Mouse (Mus musculus) hindbrain, postnatal 0 days (tissue): ENCODE results near the gene Gpr149. TPM values are rescaled to one million over a fixed set of nuclear protein-coding genes. Genes with fewer than 3 reads are reported as not detected.

Experiments
- ATAC-seq: fragments of 200-750 bp; cut with Nextera tagmentation; 2 replicates; pipeline ENCODE4 v1.8.0; 2017; ENCODE audit warnings: mild to moderate bottlenecking, moderate TSS enrichment, moderate library complexity
- DNase-seq: peaks from one replicate; pipeline ENCODE4 v3.0.0-alpha.2; 2015; ENCODE audit warnings: low spot score
- H3K27ac ChIP-seq: fragments of 300-500 bp; sonication (generic); 2 replicates; pipeline ENCODE4 v1.5.1; 2014; ENCODE audit warnings: mild to moderate bottlenecking
- H3K27me3 ChIP-seq: fragments of 300-500 bp; sonication (generic); 2 replicates; pipeline ENCODE4 v1.6.1; 2014; ENCODE audit warnings: low read length, mixed read lengths; ENCODE audit not compliant: insufficient read depth
- H3K36me3 ChIP-seq: fragments of 300-500 bp; sonication (generic); 2 replicates; pipeline ENCODE4 v1.6.1; 2014; ENCODE audit warnings: low read length, mixed read lengths; ENCODE audit not compliant: insufficient read depth
- H3K4me1 ChIP-seq: fragments of 300-500 bp; sonication (generic); 2 replicates; pipeline ENCODE4 v1.6.1; 2014; ENCODE audit warnings: antibody characterized with exemption, low read length, mixed read lengths; ENCODE audit not compliant: insufficient read depth
- H3K4me2 ChIP-seq: fragments of 300-500 bp; sonication (generic); 2 replicates; pipeline ENCODE4 v1.6.1; 2014; ENCODE audit warnings: low read depth, mild to moderate bottlenecking, low read length, moderate library complexity, mixed read lengths
- H3K4me3 ChIP-seq: fragments of 300-500 bp; sonication (generic); 2 replicates; pipeline ENCODE4 v1.5.1; 2014; ENCODE audit warnings: low read length
- H3K9ac ChIP-seq: fragments of 300-500 bp; sonication (generic); replicated peaks from 2 replicates; pipeline ENCODE4 v1.6.1; 2014; ENCODE audit warnings: mild to moderate bottlenecking, low read length, moderate library complexity, mixed read lengths
- H3K9me3 ChIP-seq: fragments of 300-500 bp; sonication (generic); 2 replicates; pipeline ENCODE4 v1.6.1; 2016; ENCODE audit warnings: low read length, mixed read lengths
- CTCF ChIP-seq: IDR thresholded peaks from 2 replicates; pipeline ENCODE4 v1.5.1; 2016; ENCODE audit warnings: antibody characterized with exemption, control low read depth, low read depth
- WGBS: fragments of 180-500 bp; shearing (Covaris S2); extraction: QIAGEN DNeasy Blood & Tissue Kit; methylation state at CpG from one replicate; pipeline ENCODE4 v1.1.7; 2014; 5-methylcytosine and 5-hydroxymethylcytosine counted together
- polyA plus RNA-seq: library from polyadenylated mRNA; unstranded; fragments of >200 nt; fragmentation: Nextera tagmentation; extraction: Ambion mirVana; gene quantifications from 2 replicates; pipeline ENCODE4 v1.2.1, GENCODE M21; 2015
- total RNA-seq: library from RNA; depleted of rRNA; stranded (reverse); fragments of >200 nt; gene quantifications from 2 replicates; pipeline ENCODE4 v1.2.3, GENCODE M21; 2014

Gene Gpr149
- total and polyA plus RNA-seq, 2 experiments from 2014 or later = 4.1 TPM

DNA sequence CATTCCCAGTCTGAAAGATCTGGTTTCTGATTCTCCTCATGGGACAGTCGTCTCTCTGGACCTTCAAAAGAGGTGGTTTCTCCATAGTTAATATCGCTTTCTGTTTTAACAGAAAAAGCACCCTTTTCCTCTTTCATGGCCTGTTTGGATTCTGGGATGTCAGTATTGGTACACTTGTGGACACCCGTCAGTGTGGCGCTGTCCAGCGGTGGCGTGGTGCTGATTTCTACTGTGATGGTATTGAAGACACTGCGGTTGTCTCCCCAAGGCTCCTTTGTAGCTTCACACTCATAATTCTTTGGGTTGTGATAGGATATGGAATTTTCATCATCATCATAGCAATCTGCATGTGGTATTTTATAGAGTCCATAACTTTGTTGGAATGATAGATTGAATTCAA is 10.1 kb downstream of the Gpr149 start:
- H3K27ac ChIP-seq = no peak overlapping the region
- no peaks in the 10 kb centered on the region for H3K36me3 ChIP-seq
- TF ChIP-seq CTCF = no peak
- H3K27me3 ChIP-seq = no peaks in the 10 kb centered on the region
- ATAC-seq = no peak
- no peaks in the 10 kb centered on the region for H3K9me3 ChIP-seq
- H3K4me2 ChIP-seq = no peak overlapping the region
- 29% methylated on average over 7 of the region's 7 CpGs for WGBS
- H3K4me1 ChIP-seq = no peaks in the 10 kb centered on the region
- no peak overlapping the region for H3K4me3 ChIP-seq
- no peak for DNase-seq
- no peak overlapping the region for H3K9ac ChIP-seq

DNA sequence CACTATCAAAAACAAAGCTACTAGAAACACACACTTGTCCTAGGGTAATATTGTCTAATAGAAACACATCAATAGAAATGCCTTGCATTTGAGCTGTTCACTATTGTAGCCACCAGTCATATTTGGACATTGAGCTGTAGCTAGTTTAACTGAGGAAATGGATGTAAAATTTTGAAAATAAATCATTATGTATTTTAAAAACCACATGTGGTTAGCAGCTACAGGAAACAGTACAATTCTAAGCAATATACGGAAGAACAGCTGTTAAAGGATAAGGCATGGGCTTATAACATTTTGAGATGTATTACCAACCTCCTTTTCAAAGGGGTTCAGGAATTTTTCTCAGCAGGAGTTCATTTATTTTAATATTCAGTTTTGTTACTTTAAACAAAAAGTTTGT is 19.9 kb downstream of the Gpr149 start:
- H3K27ac ChIP-seq = no peak overlapping the region
- H3K9me3 ChIP-seq = no peaks in the 10 kb centered on the region
- no peak overlapping the region for H3K4me3 ChIP-seq
- no peaks in the 10 kb centered on the region for H3K4me1 ChIP-seq
- no peak overlapping the region for H3K4me2 ChIP-seq
- DNase-seq = no peak
- 93% methylated on average over 1 of the region's 1 CpGs for WGBS
- ATAC-seq = no peak
- no peak for TF ChIP-seq CTCF
- no peak overlapping the region for H3K9ac ChIP-seq
- H3K36me3 ChIP-seq = no peaks in the 10 kb centered on the region
- H3K27me3 ChIP-seq = no peaks in the 10 kb centered on the region

DNA sequence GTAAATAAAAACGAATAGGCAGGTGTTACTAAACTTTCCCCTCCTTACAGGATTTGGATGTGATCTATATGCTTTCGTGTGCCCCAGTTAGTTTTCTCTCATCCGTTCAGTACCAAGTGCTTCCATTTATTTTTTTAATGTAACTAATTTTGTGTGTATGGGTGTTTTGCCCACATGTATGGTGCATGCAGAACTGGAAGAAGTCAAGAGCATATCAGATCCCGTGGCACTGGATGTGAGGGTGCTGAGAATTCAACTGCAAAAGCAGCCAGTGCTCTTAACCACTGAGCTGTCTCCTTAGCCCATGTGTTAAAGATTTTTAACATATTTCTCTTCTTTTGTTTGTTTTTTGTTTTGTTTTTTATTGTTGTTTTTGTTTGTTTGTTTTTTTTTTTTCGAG is 77.3 kb downstream of the Gpr149 start:
- H3K27ac ChIP-seq = no peak overlapping the region
- H3K9ac ChIP-seq = no peak overlapping the region
- no peak for TF ChIP-seq CTCF
- ATAC-seq (no peak), DNase-seq (no peak)
- H3K36me3 ChIP-seq = no peaks in the 10 kb centered on the region
- H3K27me3 ChIP-seq = no peaks in the 10 kb centered on the region
- no peaks in the 10 kb centered on the region for H3K4me1 ChIP-seq
- H3K9me3 ChIP-seq = no peaks in the 10 kb centered on the region
- 0 out of 2 replicates have a peak overlapping the region, but pooled peaks have one; percentile 27 for H3K4me2 ChIP-seq
- no peak overlapping the region for H3K4me3 ChIP-seq
- 71% methylated on average over 5 of the region's 5 CpGs for WGBS

DNA sequence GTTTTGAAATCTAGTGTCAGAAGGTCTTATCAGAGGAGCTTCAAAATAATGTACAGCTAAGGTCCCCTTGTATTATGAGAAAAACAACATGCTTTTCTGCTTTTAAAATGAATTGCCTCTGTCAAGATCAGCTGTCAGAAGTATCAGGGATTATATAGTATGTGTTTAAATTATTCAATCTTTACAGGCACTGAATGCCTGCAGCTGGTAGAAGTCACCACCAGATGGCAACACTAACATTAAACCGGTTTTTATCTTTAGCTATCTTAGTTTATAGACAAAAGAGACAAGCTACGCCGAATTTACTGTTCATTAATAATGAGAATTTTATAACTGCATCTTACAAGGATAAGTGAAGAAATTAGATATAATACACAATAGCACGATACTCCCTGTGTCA is 77.8 kb downstream of the Gpr149 start:
- peak; percentile 61; the same call in 1 of the 2 replicates for ATAC-seq

DNA sequence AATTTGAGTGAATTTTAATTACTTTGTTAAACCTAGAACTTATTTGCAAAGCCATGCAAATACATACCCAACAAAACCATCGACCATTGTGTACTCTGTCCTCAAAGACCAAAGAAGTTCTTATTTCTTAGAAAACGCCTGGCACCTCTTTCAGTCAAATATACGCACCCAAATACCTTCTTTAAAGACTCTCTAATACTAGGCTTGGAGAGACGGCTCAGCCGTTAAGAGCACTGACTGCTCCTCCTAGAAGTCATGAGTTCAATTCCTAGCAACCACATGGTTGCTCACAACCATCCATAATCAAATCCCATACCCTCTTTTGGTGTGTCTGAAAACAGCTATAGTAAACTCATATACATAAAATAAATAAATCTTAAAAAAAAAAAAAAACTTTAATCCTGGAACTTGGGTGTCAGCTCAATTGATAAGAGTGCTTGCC is 97.7 kb downstream of the Gpr149 start:
- Histone ChIP-seq H3K9me3 (no peaks in the 10 kb centered on the region), H3K4me3 (peak overlapping the region; percentile 88), H3K9ac (no peak overlapping the region), H3K4me2 (peak overlapping the region; percentile 74), H3K4me1 (peaks cover 6% of the 10 kb centered on the region), H3K27me3 (no peaks in the 10 kb centered on the region), H3K27ac (no peak overlapping the region), H3K36me3 (no peaks in the 10 kb centered on the region)
- DNase-seq (no peak), ATAC-seq (no peak; the same call in 1 of the 2 replicates)
- 38% methylated on average over 5 of the region's 5 CpGs for WGBS
- no peak for TF ChIP-seq CTCF

More for the DNA sequence above, 77.8 kb downstream of the Gpr149 start:
- Histone ChIP-seq H3K4me2 (0 out of 2 replicates have a peak overlapping the region, but pooled peaks have one; percentile 27), H3K27ac (no peak overlapping the region), H3K9ac (no peak overlapping the region), H3K36me3 (no peaks in the 10 kb centered on the region), H3K4me1 (no peaks in the 10 kb centered on the region), H3K9me3 (no peaks in the 10 kb centered on the region), H3K27me3 (no peaks in the 10 kb centered on the region), H3K4me3 (no peak overlapping the region)
- 28% methylated on average over 4 of the region's 4 CpGs for WGBS
- peak; percentile 71 for TF ChIP-seq CTCF
- peak; percentile 78 for DNase-seq

DNA sequence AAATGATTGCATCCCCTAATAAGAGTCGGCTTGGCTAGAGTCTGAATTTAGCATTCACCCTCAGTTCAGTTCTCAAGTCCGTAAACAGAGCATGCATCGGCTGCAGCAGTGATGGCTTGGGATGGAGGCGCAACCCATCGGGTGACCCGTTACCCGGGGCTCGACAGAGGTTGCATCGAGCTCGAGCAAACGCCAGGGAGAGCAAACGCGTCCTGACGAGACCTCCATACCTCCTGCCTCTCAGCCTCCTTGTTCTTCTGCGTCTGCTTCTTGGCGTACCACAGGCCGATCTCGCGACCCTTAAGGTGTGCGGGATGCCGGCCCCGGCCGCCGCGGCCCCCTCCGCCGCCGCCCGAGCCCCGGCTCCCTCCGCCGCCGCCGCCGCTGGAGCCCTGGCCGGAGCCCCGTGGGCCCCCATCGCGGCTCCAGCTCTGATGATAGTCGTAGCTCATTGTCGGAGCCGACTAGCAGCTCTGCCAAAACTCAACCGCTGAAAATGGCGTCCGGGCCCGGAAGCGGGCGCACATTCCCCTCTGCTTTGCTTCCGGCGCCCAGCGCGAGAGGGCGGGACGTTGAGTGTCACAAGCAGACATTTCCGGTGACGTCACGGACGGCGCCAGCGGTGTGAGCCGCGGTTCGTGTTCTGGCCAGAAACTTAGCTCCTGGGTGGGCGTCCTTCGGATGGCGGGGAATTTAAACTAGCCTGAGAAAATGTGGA is 98.3 kb downstream of the Gpr149 start, which contains the start of gene Dhx36:
Dhx36 (minus strand) TSS at position 517 of the 718 bp plus-strand sequence.
- peak; percentile 32 for TF ChIP-seq CTCF
- Histone ChIP-seq H3K9me3 (no peaks in the 10 kb centered on the region), H3K9ac (peak within 1 kb of the TSS; percentile 93), H3K36me3 (no peaks in the 10 kb centered on the region), H3K27me3 (no peaks in the 10 kb centered on the region), H3K27ac (peak within 1 kb of the TSS; percentile 97), H3K4me1 (peaks cover 6% of the 10 kb centered on the region), H3K4me3 (peak within 1 kb of the TSS; percentile 88), H3K4me2 (peak within 1 kb of the TSS; percentile 74)
- peak; percentile 100 for DNase-seq
- under 1% methylated on average over 66 of the region's 66 CpGs for WGBS
- peak; percentile 99 for ATAC-seq
